Mouse (Mus musculus) stomach, embryonic 14.5 days (tissue): ENCODE results near the gene Asic2. TPM values are rescaled to one million over a fixed set of nuclear protein-coding genes. Genes with fewer than 3 reads are reported as not detected.

ENCODE experiments used
- ATAC-seq: fragments of 200-750 bp; cut with Nextera tagmentation; 2 replicates; pipeline ENCODE4 v1.8.0; 2017; ENCODE audit warnings: low read depth, moderate TSS enrichment; ENCODE audit not compliant: insufficient number of reproducible peaks, insufficient read depth, low FRiP score
- H3K27ac ChIP-seq: fragments of 300-500 bp; sonication (generic); 2 replicates; pipeline ENCODE4 v1.5.1; 2014; ENCODE audit warnings: mild to moderate bottlenecking, low read length, moderate library complexity, mixed read lengths
- H3K27me3 ChIP-seq: fragments of 300-500 bp; sonication (generic); 2 replicates; pipeline ENCODE4 v1.6.1; 2014; ENCODE audit warnings: low read length, control low read depth, mixed read lengths; ENCODE audit not compliant: control insufficient read depth, insufficient read depth
- H3K36me3 ChIP-seq: fragments of 300-500 bp; sonication (generic); 2 replicates; pipeline ENCODE4 v1.6.1; 2014; ENCODE audit warnings: mild to moderate bottlenecking, control low read depth, low read length, moderate library complexity, mixed read lengths; ENCODE audit not compliant: control insufficient read depth, insufficient read depth
- H3K4me1 ChIP-seq: fragments of 300-500 bp; sonication (generic); 2 replicates; pipeline ENCODE4 v1.6.1; 2014; ENCODE audit warnings: low read length, control low read depth, mixed read lengths; ENCODE audit not compliant: control insufficient read depth, insufficient read depth
- H3K4me2 ChIP-seq: fragments of 300-500 bp; sonication (generic); replicated peaks from 2 replicates; pipeline ENCODE4 v1.6.1; 2014; ENCODE audit warnings: low read depth, low read length, control low read depth
- H3K4me3 ChIP-seq: fragments of 300-500 bp; sonication (generic); 2 replicates; pipeline ENCODE4 v1.5.1; 2014; ENCODE audit warnings: low read depth, low read length, control low read depth
- H3K9ac ChIP-seq: fragments of 300-500 bp; sonication (generic); replicated peaks from 2 replicates; pipeline ENCODE4 v1.6.1; 2014; ENCODE audit warnings: low read depth, mild to moderate bottlenecking, control low read depth, low read length, moderate library complexity, mixed read lengths
- H3K9me3 ChIP-seq: fragments of 300-500 bp; sonication (generic); 2 replicates; pipeline ENCODE4 v1.6.1; 2016; ENCODE audit warnings: low read depth, low read length, control low read depth; ENCODE audit not compliant: control insufficient read depth
- WGBS: fragments of 180-500 bp; shearing (Covaris S2); extraction: QIAGEN DNeasy Blood & Tissue Kit; methylation state at CpG from one replicate; pipeline ENCODE4 v1.1.7; 2014; 5-methylcytosine and 5-hydroxymethylcytosine counted together
- polyA plus RNA-seq: library from polyadenylated mRNA; unstranded; fragments of >200 nt; fragmentation: Nextera tagmentation; extraction: Ambion mirVana; gene quantifications from 2 replicates; pipeline ENCODE4 v1.2.1, GENCODE M21; 2014

Asic2 gene
- polyA plus RNA-seq, 1 experiment from 2014 or later: 0.27 TPM

GRCm38 (mm10) chr11:81002769-81003430 lies 965.4 kb downstream of the Asic2 start:
- 81% methylated on average over 10 of the region's 10 CpGs for WGBS
- Histone ChIP-seq H3K4me3 (no peak overlapping the region), H3K27me3 (no peaks in the 10 kb centered on the region), H3K9ac (no peak overlapping the region), H3K36me3 (no peaks in the 10 kb centered on the region), H3K4me1 (no peaks in the 10 kb centered on the region), H3K27ac (no peak overlapping the region), H3K4me2 (no peak overlapping the region), H3K9me3 (no peaks in the 10 kb centered on the region)
- ATAC-seq: no peak

- no peak for ATAC-seq
- Histone ChIP-seq H3K4me2 (no peak overlapping the region), H3K4me1 (no peaks in the 10 kb centered on the region), H3K36me3 (no peaks in the 10 kb centered on the region), H3K27me3 (no peaks in the 10 kb centered on the region), H3K9ac (no peak overlapping the region), H3K27ac (no peak overlapping the region), H3K4me3 (no peak overlapping the region), H3K9me3 (no peaks in the 10 kb centered on the region)
- 83% methylated on average over 5 of the region's 5 CpGs for WGBS
These were observed 972.6 kb downstream of the Asic2 start for GRCm38 (mm10) chr11:80995621-80996020.

GRCm38 (mm10) chr11:80983530-80983929 lies 984.7 kb downstream of the Asic2 start:
- H3K9me3 ChIP-seq: no peaks in the 10 kb centered on the region
- H3K27me3 ChIP-seq: no peaks in the 10 kb centered on the region
- H3K9ac ChIP-seq: no peak overlapping the region
- 84% methylated on average over 5 of the region's 5 CpGs for WGBS
- H3K4me1 ChIP-seq: no peaks in the 10 kb centered on the region
- no peak for ATAC-seq
- H3K4me2 ChIP-seq: no peak overlapping the region
- H3K4me3 ChIP-seq: no peak overlapping the region
- H3K36me3 ChIP-seq: no peaks in the 10 kb centered on the region
- no peak overlapping the region for H3K27ac ChIP-seq

GRCm38 (mm10) chr11:80976239-80976855 lies 991.9 kb downstream of the Asic2 start:
- Histone ChIP-seq H3K27me3 (no peaks in the 10 kb centered on the region), H3K9me3 (no peaks in the 10 kb centered on the region), H3K9ac (no peak overlapping the region), H3K4me3 (no peak overlapping the region), H3K4me2 (no peak overlapping the region), H3K4me1 (no peaks in the 10 kb centered on the region), H3K27ac (no peak overlapping the region), H3K36me3 (no peaks in the 10 kb centered on the region)
- WGBS: 51% methylated on average over 9 of the region's 9 CpGs
- ATAC-seq: no peak

- no peaks in the 10 kb centered on the region for H3K36me3 ChIP-seq
- WGBS: 78% methylated on average over 5 of the region's 5 CpGs
- H3K9ac ChIP-seq: no peak overlapping the region
- H3K4me2 ChIP-seq: no peak overlapping the region
- H3K27me3 ChIP-seq: no peaks in the 10 kb centered on the region
- H3K27ac ChIP-seq: no peak overlapping the region
- no peak overlapping the region for H3K4me3 ChIP-seq
- H3K9me3 ChIP-seq: no peaks in the 10 kb centered on the region
- H3K4me1 ChIP-seq: no peaks in the 10 kb centered on the region
- no peak for ATAC-seq
These were observed 993.6 kb downstream of the Asic2 start for GRCm38 (mm10) chr11:80974616-80975015.

- Histone ChIP-seq H3K9ac (no peak overlapping the region), H3K27ac (no peak overlapping the region), H3K9me3 (no peaks in the 10 kb centered on the region), H3K27me3 (no peaks in the 10 kb centered on the region), H3K36me3 (no peaks in the 10 kb centered on the region), H3K4me2 (no peak overlapping the region), H3K4me3 (no peak overlapping the region), H3K4me1 (no peaks in the 10 kb centered on the region)
- no peak for ATAC-seq
- 73% methylated on average over 6 of the region's 6 CpGs for WGBS
These were observed 994.3 kb downstream of the Asic2 start for GRCm38 (mm10) chr11:80973976-80974375.

GRCm38 (mm10) chr11:80973273-80973672 lies 995.0 kb downstream of the Asic2 start:
- Histone ChIP-seq H3K27me3 (no peaks in the 10 kb centered on the region), H3K9me3 (no peaks in the 10 kb centered on the region), H3K27ac (no peak overlapping the region), H3K9ac (no peak overlapping the region), H3K4me3 (no peak overlapping the region), H3K36me3 (no peaks in the 10 kb centered on the region), H3K4me2 (no peak overlapping the region), H3K4me1 (no peaks in the 10 kb centered on the region)
- WGBS: 90% methylated on average over 8 of the region's 8 CpGs
- no peak for ATAC-seq

GRCm38 (mm10) chr11:80967544-80967943 lies 1000.7 kb downstream of the Asic2 start:
- Histone ChIP-seq H3K27ac (no peak overlapping the region), H3K27me3 (no peaks in the 10 kb centered on the region), H3K36me3 (no peaks in the 10 kb centered on the region), H3K9ac (no peak overlapping the region), H3K4me2 (no peak overlapping the region), H3K9me3 (no peaks in the 10 kb centered on the region), H3K4me1 (no peaks in the 10 kb centered on the region), H3K4me3 (no peak overlapping the region)
- WGBS: 45% methylated on average over 5 of the region's 5 CpGs
- no peak for ATAC-seq

- Histone ChIP-seq H3K9me3 (no peaks in the 10 kb centered on the region), H3K27ac (no peak overlapping the region), H3K36me3 (no peaks in the 10 kb centered on the region), H3K9ac (no peak overlapping the region), H3K4me1 (no peaks in the 10 kb centered on the region), H3K27me3 (no peaks in the 10 kb centered on the region), H3K4me3 (no peak overlapping the region), H3K4me2 (no peak overlapping the region)
- WGBS: 42% methylated on average over 3 of the region's 3 CpGs
- ATAC-seq: no peak
These were observed 1002.2 kb downstream of the Asic2 start for GRCm38 (mm10) chr11:80966040-80966439.
